Mouse (Mus musculus) frontal cortex, adult (tissue): Measurements from ENCODE around the gene Ankrd55.

Experiments used
- ATAC-seq: cut with Nextera tagmentation; 2 replicates; pipeline ENCODE4 v1.9.2; 2017; ENCODE audit warnings: mild to moderate bottlenecking, moderate library complexity, mixed read lengths; ENCODE audit not compliant: low TSS enrichment

Gene Ankrd55

DNA sequence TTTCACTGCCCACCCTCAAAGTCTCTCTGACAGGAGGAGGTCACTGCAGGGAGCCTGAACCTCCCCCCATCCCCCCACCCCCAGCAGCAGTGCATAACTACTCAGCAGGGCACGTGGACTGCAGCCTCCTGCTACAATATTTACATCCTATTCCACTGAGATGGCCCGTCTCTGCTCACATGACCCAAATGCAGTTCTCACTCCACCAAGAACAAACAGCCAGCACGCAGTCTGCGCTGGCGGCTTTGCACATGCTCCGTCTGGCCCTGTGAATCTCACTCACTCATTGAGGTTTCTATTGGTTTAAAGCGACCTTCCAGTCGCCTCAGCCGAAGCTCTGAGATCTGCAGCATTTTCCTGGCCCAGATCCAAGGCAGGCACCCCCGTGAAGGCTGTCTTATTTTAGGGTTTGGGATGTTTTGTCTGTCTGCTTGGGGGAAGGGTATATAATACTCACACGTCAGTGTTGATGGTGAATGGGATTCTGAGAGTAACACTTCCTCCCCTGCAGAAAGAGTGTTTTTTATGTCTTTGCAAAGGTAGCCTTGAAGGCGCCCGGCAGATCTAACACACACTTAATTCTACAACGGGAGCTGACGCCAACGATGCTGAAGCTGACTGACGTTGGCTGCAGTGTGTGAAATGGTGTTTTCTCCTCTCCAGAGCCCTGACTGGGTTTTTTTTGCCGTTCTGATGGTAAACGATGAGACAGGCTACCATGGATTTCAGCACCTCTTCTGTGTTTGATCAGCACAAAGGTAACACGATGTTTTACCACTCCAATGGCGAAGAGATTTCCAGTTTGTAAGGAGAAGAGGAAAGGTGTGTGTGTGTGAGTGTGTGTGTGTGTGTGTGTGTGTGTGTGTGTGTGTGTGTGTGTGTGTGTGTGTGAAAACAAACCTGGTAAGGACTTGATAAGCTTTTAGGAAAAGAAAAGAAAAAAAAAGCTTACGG, at the start of gene Ankrd55:
Gene Ankrd55 (plus strand): TSS at position 227 of the 954 bp plus-strand sequence.
- peak; percentile 80 for ATAC-seq

DNA sequence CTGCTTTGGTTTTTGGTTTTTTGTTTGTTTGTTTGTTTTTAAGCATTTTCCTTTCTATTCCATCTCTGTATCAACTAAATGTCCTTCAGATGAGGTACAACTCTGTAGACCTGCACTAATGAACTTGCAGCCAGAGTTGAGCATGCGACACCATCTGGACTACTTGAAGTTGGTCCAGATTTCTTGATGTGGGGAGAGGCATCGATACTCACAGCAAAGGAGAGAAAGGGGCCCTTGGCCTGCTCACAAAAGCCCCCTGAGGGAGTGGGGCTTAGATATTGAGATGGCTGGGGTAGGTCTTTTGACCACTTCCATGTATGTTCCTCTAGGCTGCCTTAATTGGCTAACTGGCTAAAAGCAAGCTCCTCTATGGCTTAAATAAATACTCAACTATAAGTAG, 49.0 kb upstream of the Ankrd55 start:
- ATAC-seq = no peak

DNA sequence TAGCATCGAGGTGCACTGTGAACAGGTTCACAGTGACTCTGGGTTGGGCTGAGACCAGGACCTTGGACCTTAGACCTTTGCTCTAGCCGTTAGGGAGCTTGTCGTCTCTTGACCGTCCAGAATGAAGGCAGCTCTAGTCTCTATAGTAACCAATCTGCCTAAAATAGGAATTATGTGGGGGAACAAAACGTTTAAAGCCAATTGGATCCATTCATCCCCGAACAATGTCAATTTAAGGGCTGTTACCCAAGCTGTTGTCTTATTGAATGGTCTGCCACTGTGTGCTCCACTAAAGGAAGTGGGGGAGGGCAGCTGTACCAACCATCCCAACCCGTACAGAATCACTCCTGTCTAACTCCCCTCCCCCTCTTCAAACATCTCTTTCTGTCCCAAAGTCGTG, 46.8 kb upstream of the Ankrd55 start:
- no peak for ATAC-seq

DNA sequence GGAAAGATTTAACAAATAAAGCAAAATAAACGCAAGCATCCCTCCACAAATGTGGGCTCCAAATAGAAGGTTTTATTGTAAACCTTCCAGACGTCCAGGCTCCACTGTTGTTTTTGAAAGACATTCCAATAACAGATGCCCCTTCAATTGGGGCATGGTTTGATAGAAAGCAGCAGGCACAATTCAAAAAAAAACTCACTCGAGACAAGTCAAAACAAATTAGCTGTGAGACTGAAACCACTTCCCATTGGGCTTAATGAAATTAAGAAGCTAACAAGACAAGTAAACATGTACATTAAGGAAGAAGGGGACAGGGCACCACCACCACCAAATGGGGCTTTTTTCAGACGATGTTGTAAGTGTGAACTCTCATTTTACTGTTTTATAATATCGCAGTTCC, 43.1 kb upstream of the Ankrd55 start:
- no peak for ATAC-seq

DNA sequence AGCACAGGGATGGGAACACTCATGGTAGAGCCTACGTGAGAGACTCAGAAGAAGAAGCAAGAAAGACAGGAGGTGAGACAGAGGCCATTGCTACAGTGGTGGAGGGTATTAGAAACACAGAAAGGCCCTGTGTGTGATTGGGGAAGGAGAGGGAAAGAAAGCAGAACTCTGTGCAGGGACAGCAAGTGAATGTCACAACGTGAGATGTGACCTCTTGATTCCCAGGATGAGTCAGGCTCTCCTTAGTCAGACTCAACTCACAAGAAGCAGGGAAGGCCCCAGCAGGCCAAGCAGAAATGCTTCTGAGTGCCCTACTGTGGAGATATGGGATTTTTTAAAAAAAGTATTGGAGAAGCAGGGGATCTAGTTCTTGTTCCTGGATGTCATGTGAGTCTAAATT, 36.8 kb upstream of the Ankrd55 start:
- no peak for ATAC-seq

DNA sequence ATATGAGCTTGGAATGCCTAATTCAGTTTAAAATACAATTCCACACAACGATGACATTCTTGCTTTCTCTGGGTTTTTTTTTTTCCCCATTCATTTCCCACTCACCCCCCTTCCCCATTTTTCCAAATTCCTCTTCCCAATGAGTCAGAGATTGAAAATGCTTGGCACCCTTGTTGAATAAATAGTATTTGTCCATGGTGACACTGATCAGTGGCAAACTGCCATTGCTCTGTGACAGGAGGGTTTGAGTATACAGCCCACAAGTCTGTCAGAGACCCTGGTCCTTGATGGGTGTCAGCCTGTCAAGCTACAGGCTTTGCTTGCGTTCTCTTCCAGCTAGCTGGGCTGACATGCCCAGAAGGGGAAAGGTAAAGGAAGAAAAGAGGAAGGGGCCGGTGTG, 36.2 kb upstream of the Ankrd55 start:
- ATAC-seq = no peak

DNA sequence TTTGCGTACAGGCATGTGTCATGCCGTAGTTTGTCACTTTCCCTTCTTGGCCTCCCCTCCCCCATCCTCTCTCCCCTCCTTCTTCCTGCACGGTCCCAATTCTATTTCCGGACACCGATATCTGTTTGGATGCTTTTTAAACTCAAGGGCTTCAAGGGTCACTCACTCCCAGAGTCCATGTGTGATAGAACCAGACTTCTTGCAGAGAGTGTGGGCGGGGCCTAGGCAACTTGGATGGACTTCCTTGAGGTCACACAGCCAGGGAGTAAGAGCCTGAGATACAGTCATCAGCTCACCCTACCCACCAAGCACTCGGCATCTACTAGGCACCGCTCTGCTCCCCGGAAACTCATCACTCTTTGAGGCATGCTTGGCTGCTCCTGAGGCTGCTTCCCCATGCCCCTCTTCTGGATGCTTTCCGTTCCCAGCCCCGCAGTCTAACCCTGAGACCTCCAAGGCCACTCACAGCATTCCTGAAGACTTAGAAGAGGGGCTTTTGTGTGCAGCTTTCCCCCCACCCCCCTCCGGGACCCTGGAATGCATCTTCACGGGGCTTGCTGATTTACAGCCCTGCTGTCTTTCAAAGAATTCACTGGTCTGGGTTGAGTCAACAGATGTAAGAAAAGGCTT, 35.1 kb upstream of the Ankrd55 start:
- no peak for ATAC-seq

DNA sequence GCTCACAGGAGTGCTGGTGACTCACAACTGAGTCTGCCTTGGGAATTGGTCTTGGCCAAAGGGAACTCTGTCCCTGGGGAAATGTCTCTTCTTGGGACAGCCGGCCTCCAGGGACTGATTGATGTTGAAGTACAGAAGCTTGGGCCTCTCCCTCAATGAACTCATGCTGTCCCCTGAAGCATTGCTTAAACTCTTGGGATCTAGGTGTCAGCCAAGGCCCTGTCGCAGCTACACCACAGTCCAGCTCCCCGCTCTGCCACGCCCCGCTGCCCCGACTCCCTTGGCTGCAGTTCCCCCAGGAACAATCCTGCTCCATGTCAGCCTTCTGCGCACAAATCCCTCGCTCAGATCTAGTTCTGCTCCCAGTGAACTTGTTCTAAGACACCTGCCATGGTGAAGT, 34.1 kb upstream of the Ankrd55 start:
- ATAC-seq = no peak

DNA sequence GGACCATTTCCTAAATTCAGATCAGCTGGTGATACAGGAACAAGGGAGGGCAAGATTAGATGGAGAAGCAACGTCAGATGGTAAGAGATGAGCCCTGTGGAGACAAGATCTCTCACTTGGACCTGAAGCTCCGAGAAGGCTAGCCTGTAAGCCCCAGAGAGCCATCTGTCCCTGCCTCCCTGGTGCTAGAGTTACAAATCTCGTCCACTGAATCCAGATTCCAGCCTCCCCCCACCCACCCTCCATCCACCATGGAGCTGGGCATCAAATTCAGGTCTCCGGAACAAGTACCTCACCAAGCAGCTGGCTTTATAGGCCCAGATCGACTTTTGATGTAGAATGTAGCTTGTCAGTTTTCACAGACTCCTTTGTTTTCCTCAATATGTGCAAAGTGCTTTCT, 32.4 kb upstream of the Ankrd55 start:
- ATAC-seq = no peak

DNA sequence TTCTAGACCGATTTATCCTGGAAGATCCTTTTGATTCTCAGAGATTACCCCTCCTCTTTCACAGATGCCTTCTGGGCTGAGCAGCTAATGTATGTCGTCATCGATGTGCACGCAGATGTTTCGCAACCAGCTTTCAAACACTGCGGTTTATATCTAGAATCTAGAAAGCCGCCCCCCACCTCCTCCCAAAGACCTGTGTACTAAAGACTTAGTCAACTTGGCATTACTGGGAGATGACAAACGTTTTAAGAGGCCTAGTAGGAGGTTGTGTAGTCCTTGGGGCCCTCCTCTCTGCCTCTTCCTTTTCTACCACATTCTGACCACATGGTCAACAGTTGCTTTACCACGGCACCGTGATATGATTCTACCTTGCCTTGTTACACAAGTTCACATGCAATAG, 29.8 kb upstream of the Ankrd55 start:
- ATAC-seq = no peak

DNA sequence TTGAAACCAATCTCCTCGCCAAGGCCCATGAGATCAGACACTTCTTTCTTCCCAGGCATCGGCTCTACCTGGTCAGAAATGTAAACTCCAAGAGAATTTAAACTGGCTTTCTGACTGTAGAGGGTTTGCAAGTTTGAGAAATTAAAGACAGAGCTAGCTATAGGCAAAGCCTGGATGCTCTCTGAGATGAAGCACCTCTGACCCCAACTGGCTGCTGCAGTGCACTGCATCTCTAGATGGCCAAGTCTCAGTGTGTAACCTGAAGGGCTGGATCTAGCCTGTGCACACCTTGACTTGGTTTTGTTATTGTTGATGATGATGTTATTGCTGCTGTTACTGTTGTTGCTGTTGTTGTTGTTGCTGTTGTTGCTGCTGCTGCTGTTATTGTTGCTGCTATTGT, 28.9 kb upstream of the Ankrd55 start:
- ATAC-seq = peak; percentile 96

DNA sequence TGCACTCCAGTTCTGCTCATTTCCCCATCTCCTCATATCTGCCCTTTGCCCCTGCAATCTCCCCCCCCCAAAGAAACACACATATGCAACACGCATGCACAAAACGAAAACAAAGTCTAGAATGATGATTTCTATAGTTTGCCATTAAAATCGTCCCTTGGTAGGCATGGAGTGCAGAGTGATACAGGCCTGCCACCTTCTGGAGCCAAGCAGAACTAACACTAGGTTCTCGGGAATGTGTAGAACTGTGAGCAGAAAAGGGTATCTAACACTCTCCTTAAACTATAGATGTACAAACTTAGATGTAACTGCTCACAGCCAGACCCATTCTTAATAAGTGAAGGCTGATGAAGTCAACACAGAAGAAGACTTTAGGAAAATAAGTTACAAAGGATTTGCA, 23.6 kb upstream of the Ankrd55 start:
- ATAC-seq = peak; percentile 96

DNA sequence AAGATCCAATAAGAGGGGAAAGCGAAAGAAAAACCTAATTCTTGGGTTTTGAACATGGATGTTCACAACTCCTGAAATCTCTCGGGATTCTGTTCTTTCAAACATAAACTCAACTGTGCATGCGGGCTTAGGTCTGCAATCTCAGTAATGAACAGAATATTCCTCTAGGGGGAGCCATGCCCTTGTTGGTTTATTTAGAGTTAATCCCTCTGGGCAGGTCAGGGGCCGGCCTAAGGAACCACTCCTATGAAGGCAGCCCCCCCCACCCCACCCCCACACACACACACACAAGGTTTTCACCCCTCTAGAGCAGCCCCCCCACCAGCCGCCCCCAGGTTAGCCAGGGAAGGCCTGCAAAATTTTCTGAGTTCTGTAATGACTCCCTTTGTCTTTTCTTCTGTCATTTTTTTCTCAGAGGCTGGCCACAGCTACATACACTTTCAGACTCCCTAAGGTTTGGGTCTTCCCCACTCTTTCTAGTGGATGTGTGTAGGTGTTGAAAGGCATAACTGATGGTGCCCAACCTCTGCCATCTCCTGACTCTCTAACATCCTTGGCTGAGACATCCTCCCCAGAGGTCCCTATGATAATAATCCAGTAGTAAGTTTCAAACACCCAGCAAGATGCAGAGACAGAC, 16.2 kb upstream of the Ankrd55 start:
- no peak for ATAC-seq

DNA sequence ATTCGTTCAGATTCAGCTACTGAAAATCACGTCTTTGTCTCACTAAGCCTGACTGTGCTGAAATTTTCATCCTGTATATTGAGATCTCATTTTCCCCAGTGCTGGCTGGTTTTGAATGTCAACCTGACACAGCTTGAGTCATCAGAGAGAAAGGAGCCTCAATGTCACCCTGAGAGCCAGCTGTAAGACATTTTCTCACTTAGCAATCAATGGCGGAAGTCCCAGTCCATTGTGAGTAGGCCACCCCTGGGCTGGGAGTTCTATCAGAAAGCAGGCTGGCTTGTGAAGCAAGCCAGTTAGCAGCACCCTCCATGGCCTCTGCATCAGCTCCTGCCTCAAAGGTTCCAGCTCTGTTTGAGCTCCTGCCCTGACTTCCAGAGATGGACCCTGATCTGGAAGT, 13.6 kb upstream of the Ankrd55 start:
- ATAC-seq = 0 out of 2 replicates have a peak, but pooled peaks have one; percentile 27

DNA sequence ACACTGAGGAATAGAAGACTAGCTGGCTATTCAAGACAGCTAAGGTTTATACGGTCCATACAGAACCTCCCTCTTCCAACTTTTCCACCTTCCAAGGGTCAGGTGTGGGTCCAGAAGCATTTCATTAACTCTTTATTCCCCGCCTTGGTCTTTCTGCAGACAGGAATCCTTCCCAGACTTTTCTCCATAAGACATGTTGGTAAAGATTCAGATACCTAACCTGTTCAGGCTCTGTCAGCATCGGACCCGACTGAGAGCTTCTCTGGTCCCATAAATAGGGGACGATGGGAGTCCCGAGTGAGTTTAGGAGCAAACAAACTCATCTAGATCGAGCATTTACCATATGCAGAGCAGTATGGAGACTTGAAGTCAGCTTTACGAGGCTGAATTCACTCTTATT, 12.3 kb upstream of the Ankrd55 start:
- ATAC-seq = no peak

DNA sequence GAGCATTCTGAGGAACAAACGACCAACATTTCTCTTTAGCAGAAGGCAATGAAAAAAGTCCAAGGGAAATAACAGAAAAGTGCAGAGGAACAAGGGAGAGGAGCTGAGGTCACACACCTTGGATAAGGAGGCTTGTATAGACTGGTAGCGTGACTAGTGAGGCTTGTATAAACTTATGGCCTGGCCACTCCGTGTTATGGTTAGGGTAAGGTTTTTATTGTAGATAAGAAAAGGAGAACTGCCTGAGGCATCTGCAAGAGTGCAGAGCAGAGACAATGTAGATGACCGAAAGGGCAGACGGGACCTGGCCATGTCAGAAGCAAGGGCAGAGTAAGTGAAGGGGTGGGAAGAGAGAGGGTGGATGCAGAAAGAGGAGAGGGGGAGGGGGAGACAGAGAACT, 10.7 kb upstream of the Ankrd55 start:
- ATAC-seq = no peak

DNA sequence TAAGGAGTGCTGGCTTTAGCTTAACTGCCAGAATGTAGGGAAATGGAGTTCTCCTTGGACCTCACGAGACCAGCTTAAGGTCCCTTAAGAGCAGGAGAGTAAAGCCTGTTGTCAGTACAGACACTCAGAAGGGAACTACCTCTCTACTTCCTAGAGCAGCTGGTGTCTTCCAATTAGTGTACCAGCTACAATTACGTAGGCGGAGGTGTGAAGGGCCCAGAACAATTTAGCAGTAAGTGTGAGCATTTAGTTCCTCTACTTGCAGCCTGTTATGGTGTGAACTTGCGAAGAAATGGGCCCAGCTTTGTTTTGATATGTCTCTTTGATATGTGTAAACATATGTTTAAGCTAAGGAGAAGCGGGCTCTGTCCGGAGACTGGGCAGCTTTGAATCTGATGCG, 10.0 kb upstream of the Ankrd55 start:
- ATAC-seq = peak; percentile 47

DNA sequence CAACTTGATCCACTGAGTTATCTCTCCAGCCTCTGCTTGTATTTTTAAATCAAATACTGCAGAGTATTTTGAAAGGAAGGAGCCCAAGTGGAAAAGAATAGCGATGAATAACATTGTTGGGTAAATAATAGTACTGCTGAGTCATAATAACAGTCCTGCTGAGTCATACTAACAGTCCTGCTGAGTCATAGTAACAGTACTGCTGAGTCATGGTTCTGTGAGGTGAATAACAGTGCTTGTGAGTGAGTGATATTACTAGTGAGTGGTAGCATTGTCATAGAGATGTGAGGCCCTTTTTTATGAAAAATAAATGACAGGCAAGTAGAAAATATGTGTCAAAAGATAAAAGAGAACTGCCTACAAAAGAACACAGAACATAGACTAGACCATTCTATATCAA, 1.1 kb upstream of the Ankrd55 start:
- no peak for ATAC-seq

DNA sequence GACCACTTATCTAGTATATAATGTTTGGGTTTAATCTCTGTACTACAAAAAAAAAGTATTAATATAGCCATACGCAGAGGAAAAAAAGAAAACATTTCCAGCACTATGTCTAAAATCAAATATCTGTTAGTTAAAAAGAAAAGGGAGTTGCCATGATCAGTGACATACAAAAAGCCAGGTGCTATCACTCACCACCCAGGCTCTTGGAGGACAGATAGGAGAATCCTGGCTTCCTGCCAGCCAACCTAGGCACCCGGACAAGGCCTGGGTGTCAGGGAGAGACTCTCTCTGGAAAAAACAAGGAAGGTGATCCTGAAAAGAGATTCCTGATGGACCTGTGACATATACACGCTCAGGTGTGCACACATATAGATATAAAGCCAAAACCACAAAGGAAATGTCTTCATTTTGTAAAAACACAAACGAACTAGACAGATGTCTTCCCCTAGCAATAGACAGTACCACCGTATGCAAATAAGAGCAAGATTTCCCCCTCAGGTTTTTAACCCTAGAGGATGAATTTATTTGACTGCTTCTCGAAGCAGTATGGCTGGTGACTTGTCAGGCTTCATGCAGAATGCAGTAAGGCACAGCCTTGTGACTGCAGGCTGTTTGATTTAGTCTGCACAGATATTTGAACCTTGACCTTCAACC, 553 bp upstream of the Ankrd55 start:
- no peak for ATAC-seq

DNA sequence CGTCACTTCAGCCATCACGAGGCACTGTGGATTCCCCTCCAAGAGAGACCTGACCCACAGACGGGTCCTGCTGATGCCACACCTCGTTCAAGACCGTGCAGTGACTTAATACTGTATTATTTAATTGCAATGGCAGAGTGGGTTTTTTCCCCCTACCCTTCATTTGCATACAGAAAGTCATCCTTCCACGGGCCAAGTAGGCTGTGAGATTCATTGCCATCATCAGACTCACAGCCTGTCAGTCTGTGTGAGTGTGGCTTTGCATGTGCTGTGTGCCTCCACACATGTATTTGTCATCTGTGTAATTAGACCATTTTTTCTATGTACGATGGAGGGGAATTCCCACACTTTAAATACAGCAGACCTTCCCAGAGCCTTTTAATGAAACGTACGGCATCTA, 1.1 kb downstream of the Ankrd55 start:
- ATAC-seq = no peak

DNA sequence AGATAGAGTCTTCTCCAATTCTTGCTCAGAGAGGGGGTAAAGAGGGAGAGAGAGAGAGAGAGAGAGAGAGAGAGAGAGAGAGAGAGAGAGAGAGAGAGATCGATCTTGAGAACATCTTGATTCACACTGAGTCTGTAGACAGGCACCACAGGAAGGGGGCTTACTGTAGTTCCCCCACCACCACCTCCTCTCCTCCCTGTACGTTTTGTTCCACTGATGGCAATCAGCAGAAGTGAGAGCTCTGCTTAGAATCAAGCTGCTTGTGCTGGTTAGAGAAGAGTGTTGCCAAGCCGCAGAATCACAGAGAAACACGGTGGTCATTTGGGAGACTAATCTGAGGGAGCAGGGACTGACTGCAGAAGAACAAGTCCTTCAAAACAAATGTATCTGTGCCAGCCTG, 1.7 kb downstream of the Ankrd55 start:
- ATAC-seq = no peak

DNA sequence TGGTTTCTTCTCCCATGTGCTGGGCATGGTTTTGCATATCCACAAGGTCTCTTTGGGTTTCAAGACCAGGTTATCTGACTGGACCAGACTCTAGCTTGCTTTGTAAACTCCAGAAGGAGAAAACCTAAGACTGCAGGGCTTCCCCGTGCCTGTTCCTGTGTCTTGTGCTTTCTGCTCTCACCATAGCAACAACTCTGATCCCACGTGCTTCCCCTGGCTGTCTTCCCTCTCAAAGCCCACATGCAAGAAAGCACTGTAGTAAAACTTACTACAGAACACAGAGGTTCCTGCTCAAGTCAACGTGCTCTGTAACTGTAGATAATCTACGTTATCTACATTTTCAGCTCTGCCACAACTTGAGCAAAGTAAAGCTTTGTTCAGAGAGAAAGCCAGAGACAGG, 4.2 kb downstream of the Ankrd55 start:
- peak; percentile 92 for ATAC-seq
